8 mouse cellular contexts compared by ENCODE assay signal in genomic region chr4:43024673-43025072, GRCm38 (mm10). TPM values are rescaled to one million over a fixed set of nuclear protein-coding genes. Genes with fewer than 3 reads are reported as not detected.
DNase-seq lines count a peak whose midpoint lies in the region; ATAC-seq lines count a peak whose summit lies in the region.

No protein-coding gene starts in this region.

- H3K27me3 ChIP-seq in kidney, embryonic 14.5 days (ENCODE audit: control insufficient read depth, insufficient read depth, low read length): no peaks in the 10 kb centered on the region
- no peaks in the 10 kb centered on the region for H3K27me3 ChIP-seq in embryonic facial prominence, embryonic 10.5 days (replicated peaks; ENCODE audit: low read depth, poor library complexity, severe bottlenecking)
- no peaks in the 10 kb centered on the region for H3K27me3 ChIP-seq in hindbrain, embryonic 13.5 days
- H3K27me3 ChIP-seq in midbrain, embryonic 13.5 days: no peaks in the 10 kb centered on the region

- peak overlapping the region; percentile 45 for H3K4me3 ChIP-seq in kidney, embryonic 14.5 days (ENCODE audit: low read length)
- H3K4me3 ChIP-seq in embryonic facial prominence, embryonic 10.5 days: peak overlapping the region; percentile 71
- peak overlapping the region; percentile 62 for H3K4me3 ChIP-seq in hindbrain, embryonic 13.5 days
- H3K4me3 ChIP-seq in midbrain, embryonic 13.5 days (replicated peaks): peak overlapping the region; percentile 61

- H3K36me3 ChIP-seq in kidney, embryonic 14.5 days (ENCODE audit: control insufficient read depth, insufficient read depth, low read length): peaks cover 66% of the 10 kb centered on the region
- H3K36me3 ChIP-seq in embryonic facial prominence, embryonic 10.5 days (replicated peaks): peaks cover 81% of the 10 kb centered on the region
- peaks cover 72% of the 10 kb centered on the region for H3K36me3 ChIP-seq in hindbrain, embryonic 13.5 days
- peaks cover 75% of the 10 kb centered on the region for H3K36me3 ChIP-seq in midbrain, embryonic 13.5 days

- H3K4me1 ChIP-seq in kidney, embryonic 14.5 days (ENCODE audit: control insufficient read depth, insufficient read depth, low read length): peaks cover 8% of the 10 kb centered on the region
- H3K4me1 ChIP-seq in embryonic facial prominence, embryonic 10.5 days: peaks cover 11% of the 10 kb centered on the region
- H3K4me1 ChIP-seq in hindbrain, embryonic 13.5 days (replicated peaks): peaks cover 24% of the 10 kb centered on the region
- peaks cover 24% of the 10 kb centered on the region for H3K4me1 ChIP-seq in midbrain, embryonic 13.5 days (replicated peaks)

- H3K27ac ChIP-seq in kidney, embryonic 14.5 days (ENCODE audit: low read depth, low read length): 0 out of 2 replicates have a peak overlapping the region, but pooled peaks have one; percentile 56
- H3K27ac ChIP-seq in embryonic facial prominence, embryonic 10.5 days (replicated peaks): peak overlapping the region; percentile 83; the same call in 1 of the 2 replicates
- H3K27ac ChIP-seq in hindbrain, embryonic 13.5 days: peak overlapping the region; percentile 96
- peak overlapping the region; percentile 93 for H3K27ac ChIP-seq in midbrain, embryonic 13.5 days

- no peak for DNase-seq in kidney, adult 18-20 months
- no peak for DNase-seq in embryonic facial prominence, embryonic 10.5 days (ENCODE audit: low spot score)
- DNase-seq in MN1 (ENCODE audit: low spot score): no peak
- no peak for DNase-seq in urinary bladder, postnatal 25 days (ENCODE audit: low spot score)
- DNase-seq in lung, adult 18-20 months: no peak

- ATAC-seq in kidney, embryonic 14.5 days (ENCODE audit: low FRiP score, low TSS enrichment): no peak
- no peak for ATAC-seq in hindbrain, embryonic 13.5 days (ENCODE audit: low FRiP score)
- no peak for ATAC-seq in midbrain, embryonic 13.5 days

- WGBS in kidney, embryonic 14.5 days: 81% methylated on average over 14 of the region's 14 CpGs
- WGBS in embryonic facial prominence, embryonic 10.5 days: 84% methylated on average over 14 of the region's 14 CpGs
- 88% methylated on average over 14 of the region's 14 CpGs for WGBS in hindbrain, embryonic 13.5 days
- 84% methylated on average over 14 of the region's 14 CpGs for WGBS in midbrain, embryonic 13.5 days

- H3K9ac ChIP-seq in kidney, embryonic 14.5 days (ENCODE audit: low read depth, low read length): peak overlapping the region; percentile 61; the same call in 1 of the 2 replicates
- H3K9ac ChIP-seq in hindbrain, embryonic 13.5 days: peak overlapping the region; percentile 78
- peak overlapping the region; percentile 71 for H3K9ac ChIP-seq in midbrain, embryonic 13.5 days (replicated peaks)

- peak overlapping the region; percentile 85 for H3K4me2 ChIP-seq in kidney, embryonic 14.5 days (replicated peaks; ENCODE audit: low read depth, low read length)
- H3K4me2 ChIP-seq in hindbrain, embryonic 13.5 days: peak overlapping the region; percentile 78
- H3K4me2 ChIP-seq in midbrain, embryonic 13.5 days (replicated peaks): peak overlapping the region; percentile 76

- H3K9me3 ChIP-seq in kidney, embryonic 14.5 days (ENCODE audit: control insufficient read depth, low read length): no peaks in the 10 kb centered on the region
- no peaks in the 10 kb centered on the region for H3K9me3 ChIP-seq in embryonic facial prominence, embryonic 10.5 days
- no peaks in the 10 kb centered on the region for H3K9me3 ChIP-seq in hindbrain, embryonic 13.5 days
- H3K9me3 ChIP-seq in midbrain, embryonic 13.5 days: no peaks in the 10 kb centered on the region

RNA-seq across cellular contexts. Expression of gene Pigo, which starts 0.9 kb away (rescaled TPM):
- 14.5 and 21.0 TPM in 2 replicates for polyA plus RNA-seq in kidney, embryonic 14.5 days (2014; fragmentation: Nextera tagmentation; extraction: Ambion mirVana)
- polyA plus RNA-seq in embryonic facial prominence, embryonic 10.5 days (2016; fragmentation: Nextera tagmentation; extraction: Ambion mirVana): 25.8 and 27.3 TPM in 2 replicates
- 27.4 and 27.5 TPM in 2 replicates for polyA plus RNA-seq in hindbrain, embryonic 13.5 days (2015; fragmentation: Nextera tagmentation; extraction: Ambion mirVana)
- 25.3 and 29.9 TPM in 2 replicates for polyA plus RNA-seq in midbrain, embryonic 13.5 days (2015; fragmentation: Nextera tagmentation; extraction: Ambion mirVana)

RNA-seq across cellular contexts. Expression of gene Stoml2, which starts 6.8 kb away (rescaled TPM):
- 353 and 454 TPM in 2 replicates for polyA plus RNA-seq in kidney, embryonic 14.5 days (2014; fragmentation: Nextera tagmentation; extraction: Ambion mirVana)
- polyA plus RNA-seq in embryonic facial prominence, embryonic 10.5 days (2016; fragmentation: Nextera tagmentation; extraction: Ambion mirVana): 467 and 485 TPM in 2 replicates
- polyA plus RNA-seq in hindbrain, embryonic 13.5 days (2015; fragmentation: Nextera tagmentation; extraction: Ambion mirVana): 226 and 232 TPM in 2 replicates
- 245 and 253 TPM in 2 replicates for polyA plus RNA-seq in midbrain, embryonic 13.5 days (2015; fragmentation: Nextera tagmentation; extraction: Ambion mirVana)

RNA-seq across cellular contexts. Expression of gene Fancg, which starts 14.4 kb away (rescaled TPM):
- polyA plus RNA-seq in kidney, embryonic 14.5 days (2014; fragmentation: Nextera tagmentation; extraction: Ambion mirVana): 11.8 and 16.9 TPM in 2 replicates
- 25.3 and 26.0 TPM in 2 replicates for polyA plus RNA-seq in embryonic facial prominence, embryonic 10.5 days (2016; fragmentation: Nextera tagmentation; extraction: Ambion mirVana)
- 20.0 and 21.9 TPM in 2 replicates for polyA plus RNA-seq in hindbrain, embryonic 13.5 days (2015; fragmentation: Nextera tagmentation; extraction: Ambion mirVana)
- polyA plus RNA-seq in midbrain, embryonic 13.5 days (2015; fragmentation: Nextera tagmentation; extraction: Ambion mirVana): 17.0 and 18.7 TPM in 2 replicates

RNA-seq across cellular contexts. Expression of gene Fam214b, which starts 21.3 kb away (rescaled TPM):
- 6.8 and 8.3 TPM in 2 replicates for polyA plus RNA-seq in kidney, embryonic 14.5 days (2014; fragmentation: Nextera tagmentation; extraction: Ambion mirVana)
- polyA plus RNA-seq in embryonic facial prominence, embryonic 10.5 days (2016; fragmentation: Nextera tagmentation; extraction: Ambion mirVana): 13.1 and 14.3 TPM in 2 replicates
- polyA plus RNA-seq in hindbrain, embryonic 13.5 days (2015; fragmentation: Nextera tagmentation; extraction: Ambion mirVana): 33.3 and 34.1 TPM in 2 replicates
- polyA plus RNA-seq in midbrain, embryonic 13.5 days (2015; fragmentation: Nextera tagmentation; extraction: Ambion mirVana): 45.4 and 55.2 TPM in 2 replicates

RNA-seq across cellular contexts. Expression of gene Vcp, which starts 24.4 kb away (rescaled TPM):
- polyA plus RNA-seq in kidney, embryonic 14.5 days (2014; fragmentation: Nextera tagmentation; extraction: Ambion mirVana): 351 and 554 TPM in 2 replicates
- polyA plus RNA-seq in embryonic facial prominence, embryonic 10.5 days (2016; fragmentation: Nextera tagmentation; extraction: Ambion mirVana): 664 and 683 TPM in 2 replicates
- polyA plus RNA-seq in hindbrain, embryonic 13.5 days (2015; fragmentation: Nextera tagmentation; extraction: Ambion mirVana): 524 and 526 TPM in 2 replicates
- polyA plus RNA-seq in midbrain, embryonic 13.5 days (2015; fragmentation: Nextera tagmentation; extraction: Ambion mirVana): 560 and 579 TPM in 2 replicates
